Mouse (Mus musculus) gonadal fat pad, adult 2 months (tissue): ENCODE data around the gene Nprl2. TPM values are rescaled to one million over a fixed set of nuclear protein-coding genes. Genes with fewer than 3 reads are reported as not detected.

ENCODE experiments used
- polyA plus RNA-seq: library from polyadenylated mRNA; depleted of rRNA; stranded (reverse); fragments of >200 nt; gene quantifications from 2 replicates; pipeline ENCODE4 v1.2.3, GENCODE M21; 2012; rRNA removed

Nprl2 gene
- polyA plus RNA-seq, 1 experiment = 35.0 TPM

Other genes starting within 250 kb of the Nprl2 start
- gene Cish, start 246.2 kb upstream of the Nprl2 start, polyA plus RNA-seq = 14.5 and 18.3 TPM in 2 replicates
- gene Hemk1, start 203.9 kb upstream of the Nprl2 start, polyA plus RNA-seq = 23.0 and 28.6 TPM in 2 replicates
- 0.61 and 0.66 TPM in 2 replicates for gene 6430571L13Rik, start 201.6 kb upstream of the Nprl2 start, polyA plus RNA-seq
- gene Cacna2d2, start 142.6 kb upstream of the Nprl2 start, polyA plus RNA-seq = 2.2 TPM in 2 replicates
- gene Tmem115, start 8.3 kb upstream of the Nprl2 start, polyA plus RNA-seq = 54.1 and 56.0 TPM in 2 replicates
- 58.2 and 65.4 TPM in 2 replicates for gene Cyb561d2, start within 50 bp of the Nprl2 start, polyA plus RNA-seq
- gene Zmynd10, start 5.1 kb downstream of the Nprl2 start, polyA plus RNA-seq = 7.9 and 8.4 TPM in 2 replicates
- 30.9 and 36.8 TPM in 2 replicates for gene Rassf1, start 9.3 kb downstream of the Nprl2 start, polyA plus RNA-seq
- gene Tusc2, start 21.0 kb downstream of the Nprl2 start, polyA plus RNA-seq = 54.3 and 59.6 TPM in 2 replicates
- 68.6 and 82.6 TPM in 2 replicates for gene Hyal2, start 25.7 kb downstream of the Nprl2 start, polyA plus RNA-seq
- 17.0 and 17.8 TPM in 2 replicates for gene Hyal1, start 34.7 kb downstream of the Nprl2 start, polyA plus RNA-seq
- 52.7 and 58.7 TPM in 2 replicates for gene Naa80, start 36.7 kb downstream of the Nprl2 start, polyA plus RNA-seq
- 2.4 and 2.6 TPM in 2 replicates for gene Hyal3, start 38.6 kb downstream of the Nprl2 start, polyA plus RNA-seq
- gene Ifrd2, start 45.4 kb downstream of the Nprl2 start, polyA plus RNA-seq = 30.6 and 32.7 TPM in 2 replicates
- 37.2 and 52.8 TPM in 2 replicates for gene Sema3b, start 67.0 kb downstream of the Nprl2 start, polyA plus RNA-seq
- 685 and 710 TPM in 2 replicates for gene Gnai2, start 93.1 kb downstream of the Nprl2 start, polyA plus RNA-seq
- gene Slc38a3, start 127.3 kb downstream of the Nprl2 start, polyA plus RNA-seq = 10.5 and 12.5 TPM in 2 replicates
- 0.24 TPM in 1 of 2 replicates, not detected in the other for gene Gnat1, start 137.5 kb downstream of the Nprl2 start, polyA plus RNA-seq
- 59.8 and 64.0 TPM in 2 replicates for gene Sema3f, start 168.2 kb downstream of the Nprl2 start, polyA plus RNA-seq
- 59.3 and 73.5 TPM in 2 replicates for gene Rbm5, start 228.8 kb downstream of the Nprl2 start, polyA plus RNA-seq